Comparison of ENCODE assay signal across 10 mouse cellular contexts in the genomic region with DNA sequence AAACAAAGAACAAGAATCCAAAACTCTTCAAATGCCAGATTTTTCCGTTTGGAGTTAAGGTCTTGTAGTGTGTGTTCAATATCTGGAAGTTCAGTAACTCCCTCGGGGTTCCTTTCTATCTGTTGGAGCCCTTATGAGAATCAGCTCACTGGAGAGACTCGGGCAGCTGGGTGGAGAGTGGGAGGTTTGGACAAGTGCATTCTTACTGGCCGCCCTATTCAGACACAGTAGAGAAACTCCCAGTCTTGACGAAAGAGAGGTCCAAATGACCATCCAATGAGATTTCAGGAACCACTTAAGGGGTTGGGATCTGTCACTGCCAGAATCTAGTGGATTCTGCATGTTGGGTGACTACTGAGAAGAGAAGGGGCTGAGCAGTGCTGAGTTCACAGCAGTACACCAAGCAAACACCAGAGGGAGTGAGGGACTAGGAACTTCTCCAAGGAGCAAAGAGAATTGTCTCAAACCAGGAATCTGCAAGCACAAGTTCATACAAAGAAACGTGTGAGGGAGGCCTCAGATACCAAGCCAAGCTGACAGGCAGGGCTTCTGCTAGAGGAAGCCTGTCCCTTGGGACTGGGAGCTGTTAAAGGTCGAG.
A peak's percentile ranks its signal among the peaks of the same experiment; 100 is the strongest.
DNase-seq lines count a peak whose midpoint lies in the region; ATAC-seq and TF ChIP-seq lines count a peak whose summit lies in the region.
"Had no signal": no experiment of that assay in that cellular context is flagged by ENCODE, and none has a peak within 500 bp of the region (broad histone marks: within the 10 kb centered on the region; RNA-seq: fewer than 3 reads in every experiment).

No protein-coding gene starts in this region.

- H3K9ac ChIP-seq in heart, embryonic 15.5 days = no peak overlapping the region
- H3K9ac ChIP-seq in embryonic facial prominence, embryonic 14.5 days (ENCODE audit: low read depth, low read length) = no peak overlapping the region
- no peak overlapping the region for H3K9ac ChIP-seq in hindbrain, postnatal 0 days (replicated peaks; ENCODE audit: low read length)
- H3K9ac ChIP-seq: hindbrain, embryonic 15.5 days had no signal

- H3K4me3 ChIP-seq in heart, embryonic 15.5 days = no peak overlapping the region
- no peak overlapping the region for H3K4me3 ChIP-seq in embryonic facial prominence, embryonic 14.5 days (ENCODE audit: low read depth, low read length)
- no peak overlapping the region for H3K4me3 ChIP-seq in hindbrain, postnatal 0 days (ENCODE audit: low read length)
- H3K4me3 ChIP-seq: hindbrain, embryonic 15.5 days had no signal

- no peaks in the 10 kb centered on the region for H3K27me3 ChIP-seq in heart, embryonic 15.5 days
- H3K27me3 ChIP-seq in embryonic facial prominence, embryonic 14.5 days (replicated peaks; ENCODE audit: control insufficient read depth, insufficient read depth, low read length) = no peaks in the 10 kb centered on the region
- H3K27me3 ChIP-seq in hindbrain, postnatal 0 days (ENCODE audit: insufficient read depth, low read length) = no peaks in the 10 kb centered on the region
- H3K27me3 ChIP-seq: hindbrain, embryonic 15.5 days had no signal

- ATAC-seq in heart, embryonic 15.5 days (replicated peaks; ENCODE audit: insufficient number of reproducible peaks, insufficient read depth, low FRiP score, low read depth) = peak; percentile 47; the same call in 1 of the 2 replicates
- peak; percentile 84 for ATAC-seq in embryonic facial prominence, embryonic 14.5 days (ENCODE audit: low read depth)
- peak; percentile 79 for ATAC-seq in hindbrain, postnatal 0 days

- no peak overlapping the region for H3K4me2 ChIP-seq in heart, embryonic 15.5 days
- H3K4me2 ChIP-seq in embryonic facial prominence, embryonic 14.5 days (ENCODE audit: low read depth, low read length) = no peak overlapping the region
- H3K4me2 ChIP-seq in hindbrain, postnatal 0 days (ENCODE audit: low read depth, low read length) = no peak overlapping the region
- H3K4me2 ChIP-seq: hindbrain, embryonic 15.5 days had no signal

- no peak for DNase-seq in heart, postnatal 25 days (ENCODE audit: low spot score)
- DNase-seq in adrenal gland, postnatal 14 days = peak; percentile 58
- DNase-seq in embryonic facial prominence, embryonic 14.5 days (ENCODE audit: low spot score) = peak; percentile 76
- DNase-seq in hindbrain, postnatal 0 days (ENCODE audit: low spot score) = peak; percentile 67
- peak; percentile 27 to 48 for DNase-seq in left cerebral cortex, postnatal 10 days (ENCODE audit: extremely low spot score in 1 of 2, low spot score in 2 of 2)
- DNase-seq in right cerebral cortex, postnatal 10 days (ENCODE audit: low spot score in 2 of 2) = peak; percentile 59 to 77
- no peak for DNase-seq in natural killer cell, adult 2 months (ENCODE audit: low spot score in 2 of 2)

- H3K36me3 ChIP-seq in heart, embryonic 15.5 days = no peaks in the 10 kb centered on the region
- no peaks in the 10 kb centered on the region for H3K36me3 ChIP-seq in embryonic facial prominence, embryonic 14.5 days (ENCODE audit: control insufficient read depth, insufficient read depth, low read length)
- H3K36me3 ChIP-seq in hindbrain, postnatal 0 days (ENCODE audit: insufficient read depth, low read length) = no peaks in the 10 kb centered on the region
- H3K36me3 ChIP-seq: G1E; hindbrain, embryonic 15.5 days had no signal

- peak; percentile 78 for TF ChIP-seq CTCF in hindbrain, postnatal 0 days (IDR thresholded peaks at IDR 0.05; ENCODE audit: low read depth)

- H3K4me1 ChIP-seq in heart, embryonic 15.5 days (replicated peaks) = no peaks in the 10 kb centered on the region
- H3K4me1 ChIP-seq in embryonic facial prominence, embryonic 14.5 days (ENCODE audit: control insufficient read depth, insufficient read depth, low read length) = no peaks in the 10 kb centered on the region
- no peaks in the 10 kb centered on the region for H3K4me1 ChIP-seq in hindbrain, postnatal 0 days (ENCODE audit: insufficient read depth, low read length)
- H3K4me1 ChIP-seq: hindbrain, embryonic 15.5 days had no signal

- H3K27ac ChIP-seq in heart, embryonic 15.5 days = no peak overlapping the region
- H3K27ac ChIP-seq in embryonic facial prominence, embryonic 14.5 days (replicated peaks; ENCODE audit: low read depth, low read length) = no peak overlapping the region
- no peak overlapping the region for H3K27ac ChIP-seq in hindbrain, postnatal 0 days
- H3K27ac ChIP-seq: hindbrain, embryonic 15.5 days had no signal

- H3K9me3 ChIP-seq in heart, embryonic 15.5 days (replicated peaks) = no peaks in the 10 kb centered on the region
- H3K9me3 ChIP-seq in embryonic facial prominence, embryonic 14.5 days (ENCODE audit: control insufficient read depth, low read length) = no peaks in the 10 kb centered on the region
- no peaks in the 10 kb centered on the region for H3K9me3 ChIP-seq in hindbrain, postnatal 0 days (ENCODE audit: low read length)
- H3K9me3 ChIP-seq: G1E; hindbrain, embryonic 15.5 days had no signal

- intact Hi-C loops in heart, postnatal 25 days (cut with DNase I) = loop anchor here (5.0 kb wide), 1 partner anchor 486 kb away; no protein-coding TSS in a partner anchor
- intact Hi-C loops in left cerebral cortex, postnatal 10 days (cut with DNase I) = loop anchor here (2.0 kb wide), 1 partner anchor 484 kb away; no protein-coding TSS in a partner anchor

- WGBS in heart, embryonic 15.5 days = 31% methylated on average over 7 of the region's 7 CpGs
- WGBS in embryonic facial prominence, embryonic 14.5 days = 42% methylated on average over 7 of the region's 7 CpGs
- WGBS in hindbrain, postnatal 0 days = 44% methylated on average over 7 of the region's 7 CpGs

Comparison
In these comparisons a context has a peak if more than half of its experiments do, and no peak if none do; other contexts are left out.
1. DNase-seq: peak in adrenal gland, postnatal 14 days (single experiment), embryonic facial prominence, embryonic 14.5 days (single experiment), hindbrain, postnatal 0 days (single experiment), left cerebral cortex, postnatal 10 days (2 of 2) and right cerebral cortex, postnatal 10 days (2 of 2); none in heart, postnatal 25 days (single experiment) and natural killer cell, adult 2 months (0 of 2).
2. Peak in every context shown above with its lines, with median percentiles within 50 percentile points of each other: ATAC-seq.